Mouse (Mus musculus) T-cell, adult 2 months (primary cell): ENCODE data around the gene Olfr107.

Experiments used
- DNase-seq: peaks from one replicate; pipeline ENCODE4 v3.0.0; 2022; ENCODE audit warnings: low spot score

Gene Olfr107

GRCm38 (mm10) chr17:37398926-37399325 lies at the start of gene Olfr107:
Olfr107 (plus strand) TSS chr17:37399226.
- DNase-seq, result no peak

GRCm38 (mm10) chr17:37359282-37359681 lies 39.7 kb upstream of the Olfr107 start, which contains the start of gene Olfr104-ps:
Olfr104-ps (plus strand) TSS chr17:37359582.
- DNase-seq, result no peak

- DNase-seq, result no peak
Observed at GRCm38 (mm10) chr17:37378733-37379132, 20.3 kb upstream of the Olfr107 start, which contains the start of gene Olfr105-ps. Olfr105-ps (plus strand) TSS chr17:37379033.

- DNase-seq, result no peak
Observed at GRCm38 (mm10) chr17:37390093-37390492, 8.9 kb upstream of the Olfr107 start, which contains the start of gene Olfr106-ps. Olfr106-ps (plus strand) TSS chr17:37390393.

- DNase-seq, result no peak
Observed at GRCm38 (mm10) chr17:37413380-37413779, 14.4 kb downstream of the Olfr107 start.

GRCm38 (mm10) chr17:37445180-37445579 lies 46.2 kb downstream of the Olfr107 start, which contains the start of gene Olfr108:
Olfr108 (plus strand) TSS chr17:37445480.
- DNase-seq, result no peak
